30 mouse cellular contexts compared by ENCODE assay signal in the genomic region with DNA sequence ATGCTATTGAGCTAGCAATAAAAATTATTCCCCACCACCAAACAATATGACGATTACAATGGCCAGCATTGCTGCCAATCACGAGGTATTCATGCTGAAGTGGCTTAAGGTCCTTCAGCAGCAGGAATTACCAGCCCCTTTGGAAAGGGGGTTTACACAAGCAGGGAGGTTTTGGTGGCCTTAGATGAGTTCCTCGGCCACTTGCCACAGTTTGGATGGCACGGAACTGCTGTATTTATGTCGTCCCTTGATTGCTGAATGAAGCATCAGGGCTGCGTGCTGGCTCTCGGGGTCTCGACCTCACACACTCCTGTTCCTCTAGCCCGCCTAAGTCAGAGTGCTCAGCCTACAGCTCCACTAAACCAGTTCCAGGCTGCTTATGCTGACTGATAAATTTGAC.
A peak's percentile ranks its signal among the peaks of the same experiment; 100 is the strongest.
DNase-seq lines count a peak whose midpoint lies in the region; ATAC-seq and TF ChIP-seq lines count a peak whose summit lies in the region.
"Had no signal": no experiment of that assay in that cellular context is flagged by ENCODE, and none has a peak within 500 bp of the region (broad histone marks: within the 10 kb centered on the region; RNA-seq: fewer than 3 reads in every experiment).

No protein-coding gene starts in this region.

- H3K27me3 ChIP-seq in forebrain, embryonic 10.5 days (ENCODE audit: poor library complexity, severe bottlenecking) = 0 out of 2 replicates have a peak, but pooled peaks cover 4% of the 10 kb centered on the region
- peaks cover 3% of the 10 kb centered on the region; the same call in 1 of the 2 replicates for H3K27me3 ChIP-seq in forebrain, embryonic 12.5 days
- no peaks in the 10 kb centered on the region for H3K27me3 ChIP-seq in hindbrain, embryonic 12.5 days
- H3K27me3 ChIP-seq in hindbrain, embryonic 13.5 days = no peaks in the 10 kb centered on the region
- no peaks in the 10 kb centered on the region for H3K27me3 ChIP-seq in embryonic facial prominence, embryonic 10.5 days (replicated peaks; ENCODE audit: low read depth, poor library complexity, severe bottlenecking)
- H3K27me3 ChIP-seq in limb, embryonic 12.5 days = peaks cover 21% of the 10 kb centered on the region; the same call in 1 of the 2 replicates
- no peaks in the 10 kb centered on the region for H3K27me3 ChIP-seq in intestine, postnatal 0 days (replicated peaks; ENCODE audit: control insufficient read depth, insufficient read depth, low read length)
- H3K27me3 ChIP-seq: liver, embryonic 13.5 days had no signal

- peak overlapping the region; percentile 65 for H3K27ac ChIP-seq in forebrain, embryonic 10.5 days
- H3K27ac ChIP-seq in forebrain, embryonic 12.5 days = no peak overlapping the region; the same call in 1 of the 2 replicates
- H3K27ac ChIP-seq in hindbrain, embryonic 12.5 days = peak overlapping the region; percentile 37; the same call in 1 of the 2 replicates
- no peak overlapping the region; the same call in 1 of the 2 replicates for H3K27ac ChIP-seq in hindbrain, embryonic 13.5 days
- H3K27ac ChIP-seq in embryonic facial prominence, embryonic 10.5 days (replicated peaks) = peak overlapping the region; percentile 74
- H3K27ac ChIP-seq in limb, embryonic 12.5 days = peak overlapping the region; percentile 57; the same call in 1 of the 2 replicates
- H3K27ac ChIP-seq in intestine, postnatal 0 days (ENCODE audit: low read depth, low read length) = no peak overlapping the region
- H3K27ac ChIP-seq: layer of hippocampus, adult 2 months; left cerebral cortex, adult 2 months; limb, embryonic 15.5 days; liver, embryonic 13.5 days; stomach, postnatal 0 days had no signal

- H3K9me3 ChIP-seq in forebrain, embryonic 10.5 days = no peaks in the 10 kb centered on the region
- no peaks in the 10 kb centered on the region for H3K9me3 ChIP-seq in forebrain, embryonic 12.5 days
- H3K9me3 ChIP-seq in hindbrain, embryonic 12.5 days (replicated peaks) = no peaks in the 10 kb centered on the region
- no peaks in the 10 kb centered on the region for H3K9me3 ChIP-seq in hindbrain, embryonic 13.5 days
- H3K9me3 ChIP-seq in embryonic facial prominence, embryonic 10.5 days = no peaks in the 10 kb centered on the region
- H3K9me3 ChIP-seq in limb, embryonic 12.5 days = no peaks in the 10 kb centered on the region
- H3K9me3 ChIP-seq in intestine, postnatal 0 days (ENCODE audit: control insufficient read depth) = no peaks in the 10 kb centered on the region
- H3K9me3 ChIP-seq: G1E; limb, embryonic 15.5 days; liver, embryonic 13.5 days; megakaryocyte, embryonic 14.5 days had no signal

- no peak overlapping the region for H3K4me2 ChIP-seq in forebrain, embryonic 12.5 days
- H3K4me2 ChIP-seq in hindbrain, embryonic 12.5 days (replicated peaks) = no peak overlapping the region
- no peak overlapping the region for H3K4me2 ChIP-seq in hindbrain, embryonic 13.5 days
- H3K4me2 ChIP-seq in limb, embryonic 12.5 days = no peak overlapping the region
- H3K4me2 ChIP-seq in intestine, postnatal 0 days (replicated peaks; ENCODE audit: low read depth) = no peak overlapping the region
- H3K4me2 ChIP-seq: heart, embryonic 11.5 days; limb, embryonic 15.5 days; liver, embryonic 13.5 days had no signal

- ATAC-seq in forebrain, embryonic 12.5 days (ENCODE audit: low FRiP score) = no peak
- no peak for ATAC-seq in hindbrain, embryonic 12.5 days (ENCODE audit: low FRiP score)
- no peak for ATAC-seq in hindbrain, embryonic 13.5 days (ENCODE audit: low FRiP score)
- ATAC-seq in limb, embryonic 12.5 days (ENCODE audit: insufficient number of reproducible peaks, insufficient read depth, low FRiP score, low TSS enrichment, low read depth) = no peak
- no peak for ATAC-seq in intestine, postnatal 0 days
- ATAC-seq: lung, postnatal 0 days had no signal

- no peaks in the 10 kb centered on the region for H3K36me3 ChIP-seq in forebrain, embryonic 10.5 days (replicated peaks)
- no peaks in the 10 kb centered on the region for H3K36me3 ChIP-seq in forebrain, embryonic 12.5 days (replicated peaks)
- H3K36me3 ChIP-seq in hindbrain, embryonic 12.5 days = no peaks in the 10 kb centered on the region
- no peaks in the 10 kb centered on the region for H3K36me3 ChIP-seq in hindbrain, embryonic 13.5 days
- H3K36me3 ChIP-seq in embryonic facial prominence, embryonic 10.5 days (replicated peaks) = no peaks in the 10 kb centered on the region
- H3K36me3 ChIP-seq in limb, embryonic 12.5 days = no peaks in the 10 kb centered on the region
- no peaks in the 10 kb centered on the region for H3K36me3 ChIP-seq in intestine, postnatal 0 days (ENCODE audit: control insufficient read depth, insufficient read depth)
- H3K36me3 ChIP-seq: G1E; limb, embryonic 15.5 days; liver, embryonic 13.5 days had no signal

- DNase-seq in forebrain, embryonic 10.5 days (ENCODE audit: extremely low spot score, low spot score) = no peak
- DNase-seq in embryonic facial prominence, embryonic 10.5 days (ENCODE audit: low spot score) = no peak
- DNase-seq in right cerebral cortex, postnatal 14 days = no peak
- DNase-seq: adrenal gland, postnatal 14 days; cerebellum, adult 11-12 months; cerebellum, adult 9-11 months; gastrocnemius, postnatal 25 days; heart, adult 18-20 months; heart, postnatal 4 days; kidney, adult 11 months; kidney, postnatal 36 days; liver, embryonic 13.5 days; lung, adult 18-20 months; lung, postnatal 4 days; spleen, adult 18-20 months; thymus, adult 2 months; thymus, postnatal 36 days had no signal

- H3K4me3 ChIP-seq in forebrain, embryonic 10.5 days = no peak overlapping the region
- H3K4me3 ChIP-seq in forebrain, embryonic 12.5 days (replicated peaks) = no peak overlapping the region
- H3K4me3 ChIP-seq in hindbrain, embryonic 12.5 days = no peak overlapping the region
- no peak overlapping the region for H3K4me3 ChIP-seq in hindbrain, embryonic 13.5 days
- H3K4me3 ChIP-seq in embryonic facial prominence, embryonic 10.5 days = no peak overlapping the region
- no peak overlapping the region for H3K4me3 ChIP-seq in limb, embryonic 12.5 days (replicated peaks)
- no peak overlapping the region for H3K4me3 ChIP-seq in intestine, postnatal 0 days (ENCODE audit: low read depth, low read length)
- H3K4me3 ChIP-seq: layer of hippocampus, adult 2 months; left cerebral cortex, adult 2 months; limb, embryonic 15.5 days; liver, embryonic 13.5 days; megakaryocyte, embryonic 14.5 days had no signal

- WGBS in forebrain, embryonic 10.5 days = 50% methylated on average over 9 of the region's 9 CpGs
- 25% methylated on average over 9 of the region's 9 CpGs for WGBS in forebrain, embryonic 12.5 days
- WGBS in hindbrain, embryonic 12.5 days = 36% methylated on average over 9 of the region's 9 CpGs
- WGBS in hindbrain, embryonic 13.5 days = 34% methylated on average over 9 of the region's 9 CpGs
- 48% methylated on average over 9 of the region's 9 CpGs for WGBS in embryonic facial prominence, embryonic 10.5 days
- WGBS in limb, embryonic 12.5 days = 43% methylated on average over 9 of the region's 9 CpGs
- WGBS in intestine, postnatal 0 days = 63% methylated on average over 9 of the region's 9 CpGs

- TF ChIP-seq CTCF in intestine, postnatal 0 days (IDR thresholded peaks at IDR 0.05; ENCODE audit: low read depth) = no peak

- peaks cover 83% of the 10 kb centered on the region for H3K4me1 ChIP-seq in forebrain, embryonic 10.5 days
- peaks cover 45% of the 10 kb centered on the region for H3K4me1 ChIP-seq in forebrain, embryonic 12.5 days
- H3K4me1 ChIP-seq in hindbrain, embryonic 12.5 days = peaks cover 33% of the 10 kb centered on the region
- peaks cover 32% of the 10 kb centered on the region for H3K4me1 ChIP-seq in hindbrain, embryonic 13.5 days (replicated peaks)
- peaks cover 55% of the 10 kb centered on the region for H3K4me1 ChIP-seq in embryonic facial prominence, embryonic 10.5 days
- peaks cover 56% of the 10 kb centered on the region for H3K4me1 ChIP-seq in limb, embryonic 12.5 days (replicated peaks)
- H3K4me1 ChIP-seq in intestine, postnatal 0 days (replicated peaks; ENCODE audit: control insufficient read depth, insufficient read depth, low read length) = no peaks in the 10 kb centered on the region
- H3K4me1 ChIP-seq: megakaryocyte, embryonic 14.5 days had no signal

- no peak overlapping the region for H3K9ac ChIP-seq in forebrain, embryonic 12.5 days
- no peak overlapping the region for H3K9ac ChIP-seq in hindbrain, embryonic 12.5 days
- H3K9ac ChIP-seq in hindbrain, embryonic 13.5 days = no peak overlapping the region
- H3K9ac ChIP-seq in limb, embryonic 12.5 days (replicated peaks) = no peak overlapping the region
- H3K9ac ChIP-seq in intestine, postnatal 0 days (ENCODE audit: low read depth, low read length) = no peak overlapping the region
- H3K9ac ChIP-seq: limb, embryonic 15.5 days; liver, embryonic 13.5 days had no signal

Comparison
In these comparisons a context has a peak if more than half of its experiments do, and no peak if none do; other contexts are left out.
1. H3K27ac ChIP-seq: peak in forebrain, embryonic 10.5 days (single experiment), hindbrain, embryonic 12.5 days (single experiment), embryonic facial prominence, embryonic 10.5 days (single experiment) and limb, embryonic 12.5 days (single experiment); none in forebrain, embryonic 12.5 days (single experiment), hindbrain, embryonic 13.5 days (single experiment) and intestine, postnatal 0 days (single experiment).